In genomic region chr9:21889229-21889628, GRCm38 (mm10) we compare ENCODE assay signal across 16 mouse cellular contexts. TPM values are rescaled to one million over a fixed set of nuclear protein-coding genes. Genes with fewer than 3 reads are reported as not detected.
DNase-seq lines count a peak whose midpoint lies in the region; ATAC-seq and TF ChIP-seq lines count a peak whose summit lies in the region.
"Had no signal": no experiment of that assay in that cellular context is flagged by ENCODE, and none has a peak within 500 bp of the region (broad histone marks: within the 10 kb centered on the region; RNA-seq: fewer than 3 reads in every experiment).

No protein-coding gene starts in this region.

- POLR2A ChIA-PET in Patski (lab: Charles Lee), result no interaction called here

- intact Hi-C loops in heart, adult 2 months (cut with DNase I), result no loop called here
- intact Hi-C loops in heart, postnatal 14 days (cut with DNase I), result no loop called here

- no peaks in the 10 kb centered on the region for H3K27me3 ChIP-seq in heart, adult 2 months (ENCODE audit: control insufficient read depth, insufficient read depth, low read length)
- H3K27me3 ChIP-seq in liver, embryonic 14.5 days (ENCODE audit: control insufficient read depth, insufficient read depth, low read length), result no peaks in the 10 kb centered on the region
- H3K27me3 ChIP-seq in Patski, result peaks cover 20% of the 10 kb centered on the region
- H3K27me3 ChIP-seq: kidney, embryonic 15.5 days; limb, embryonic 15.5 days had no signal

- in situ Hi-C loops in Patski (cut with MboI; ENCODE audit: low pct_unique_long_range_greater_than_20kb), result no loop called here

- 64% methylated on average over 3 of the region's 3 CpGs for WGBS in heart, adult 2 months
- 48% methylated on average over 3 of the region's 3 CpGs for WGBS in liver, embryonic 14.5 days (ENCODE audit: insufficient replicate concordance)

- no peak for DNase-seq in heart, adult 2 months
- no peak for DNase-seq in heart, postnatal 14 days
- DNase-seq in liver, embryonic 14.5 days (ENCODE audit: low read depth in 3 of 3, low spot score in 3 of 3), result no peak
- DNase-seq in liver (no peak), Patski (ENCODE audit: low read depth, low spot score) (no peak)
- peak; percentile 31 for DNase-seq in naive thymus-derived CD4-positive, alpha-beta T cell, adult 2 months (ENCODE audit: low read depth)
- DNase-seq in adrenal gland, postnatal 25 days, result no peak
- DNase-seq: cerebellum, adult 11-12 months; heart, adult 18-20 months; layer of hippocampus, adult 9-11 months had no signal

- H3K27ac ChIP-seq in heart, adult 2 months, result no peak overlapping the region
- H3K27ac ChIP-seq in liver, embryonic 14.5 days, result no peak overlapping the region
- H3K27ac ChIP-seq: forebrain, embryonic 12.5 days; kidney, embryonic 15.5 days; limb, embryonic 15.5 days; midbrain, embryonic 13.5 days had no signal

- H3K9me3 ChIP-seq in liver, embryonic 14.5 days (ENCODE audit: control insufficient read depth, low read length), result no peaks in the 10 kb centered on the region
- H3K9me3 ChIP-seq: forebrain, embryonic 12.5 days; kidney, embryonic 15.5 days; limb, embryonic 15.5 days; midbrain, embryonic 13.5 days had no signal

- no peak for ATAC-seq in liver, embryonic 14.5 days (ENCODE audit: insufficient read depth)
- no peak for ATAC-seq in Patski
- ATAC-seq in erythroblast, adult 5-6 weeks (replicated peaks; ENCODE audit: low FRiP score, poor library complexity, severe bottlenecking), result no peak
- ATAC-seq: hindbrain, embryonic 16.5 days; midbrain, embryonic 13.5 days had no signal

- no peak for TF ChIP-seq EP300 in heart, adult 2 months (IDR thresholded peaks at IDR 0.05; ENCODE audit: insufficient read depth, low read depth, low read length)
- no peak for TF ChIP-seq EP300 in liver, embryonic 14.5 days (IDR thresholded peaks at IDR 0.05; ENCODE audit: low read depth)

- no peaks in the 10 kb centered on the region for H3K79me2 ChIP-seq in heart, adult 2 months (replicated peaks; ENCODE audit: control insufficient read depth, insufficient read depth, low read length)

- H3K9ac ChIP-seq in heart, adult 2 months (ENCODE audit: low read depth, low read length), result no peak overlapping the region
- H3K9ac ChIP-seq in liver, embryonic 14.5 days (replicated peaks), result no peak overlapping the region
- H3K9ac ChIP-seq: forebrain, embryonic 12.5 days; kidney, embryonic 15.5 days; limb, embryonic 15.5 days; midbrain, embryonic 13.5 days had no signal

- no peak overlapping the region for H3K4me2 ChIP-seq in liver, embryonic 14.5 days (ENCODE audit: low read depth)
- H3K4me2 ChIP-seq: forebrain, embryonic 12.5 days; kidney, embryonic 15.5 days; limb, embryonic 15.5 days; midbrain, embryonic 13.5 days had no signal

- no peak overlapping the region for H3K4me3 ChIP-seq in heart, adult 2 months
- H3K4me3 ChIP-seq in liver, embryonic 14.5 days (ENCODE audit: insufficient read depth in 1 of 2, low read depth in 2 of 2, low read length in 2 of 2), result no peak overlapping the region
- H3K4me3 ChIP-seq: forebrain, embryonic 12.5 days; kidney, embryonic 15.5 days; limb, embryonic 15.5 days; midbrain, embryonic 13.5 days had no signal

- CTCF ChIA-PET in Patski (lab: Charles Lee), result no interaction called here

- TF ChIP-seq CTCF in heart, adult 2 months (IDR thresholded peaks at IDR 0.05), result peak; percentile 53
- peak; percentile 53 for TF ChIP-seq CTCF in liver, embryonic 14.5 days (IDR thresholded peaks at IDR 0.05; ENCODE audit: low read depth)
- peak; percentile 48 for TF ChIP-seq CTCF in Patski (IDR thresholded peaks at IDR 0.05)

- no peaks in the 10 kb centered on the region for H3K4me1 ChIP-seq in heart, adult 2 months (ENCODE audit: control insufficient read depth, insufficient read depth, low read length)
- no peaks in the 10 kb centered on the region for H3K4me1 ChIP-seq in liver, embryonic 14.5 days (replicated peaks; ENCODE audit: control insufficient read depth in 2 of 2, insufficient read depth in 2 of 2, low read length in 1 of 2)
- H3K4me1 ChIP-seq: forebrain, embryonic 12.5 days; kidney, embryonic 15.5 days; limb, embryonic 15.5 days; midbrain, embryonic 13.5 days had no signal

- H3K36me3 ChIP-seq in heart, adult 2 months (ENCODE audit: control insufficient read depth, insufficient read depth, low read length), result no peaks in the 10 kb centered on the region
- H3K36me3 ChIP-seq in liver, embryonic 14.5 days (replicated peaks; ENCODE audit: control insufficient read depth, insufficient read depth, low read depth), result no peaks in the 10 kb centered on the region
- H3K36me3 ChIP-seq: forebrain, embryonic 12.5 days; kidney, embryonic 15.5 days; limb, embryonic 15.5 days; midbrain, embryonic 13.5 days had no signal

- TF ChIP-seq POLR2A in heart, adult 2 months (IDR thresholded peaks at IDR 0.05; ENCODE audit: insufficient read depth, low read depth, low read length), result no peak

RNA-seq across cellular contexts. Expression of gene Rab3d, which starts 28.8 kb away (rescaled TPM):
- 10 to 100 TPM; 12.4 to 13.5 TPM for total RNA-seq in heart, adult 2 months (2021)
- 22.8 and 27.6 TPM in 2 replicates for polyA plus RNA-seq in heart, adult 2 months (2012; rRNA removed)
- total RNA-seq in heart, postnatal 14 days (2021), result 1 to 10 TPM; 8.2 to 9.7 TPM
- 6.7 and 10.3 TPM in 2 replicates for polyA plus RNA-seq in liver, embryonic 14.5 days (2012; rRNA removed)
- polyA plus RNA-seq in liver, embryonic 14.5 days (2014; fragmentation: Nextera tagmentation; extraction: Ambion mirVana), result 6.4 and 6.5 TPM in 2 replicates
- polyA plus RNA-seq in Patski (2021), result 22.1 TPM
- 17.1 and 21.5 TPM in 2 replicates for total RNA-seq in erythroblast, adult 5-6 weeks (2015; ENCODE audit: low replicate concordance)
- 11.2 and 13.4 TPM in 2 replicates for total RNA-seq in erythroblast, adult 5-6 weeks (2017; ENCODE audit: low replicate concordance)
- 36.3 and 71.9 TPM in 2 replicates for total RNA-seq in adrenal gland, postnatal 25 days (2021)

RNA-seq across cellular contexts. Expression of gene Dock6, which starts 36.8 kb away (rescaled TPM):
- 10 to 100 TPM; 25.9 to 33.8 TPM for total RNA-seq in heart, adult 2 months (2021)
- 87.9 and 92.7 TPM in 2 replicates for polyA plus RNA-seq in heart, adult 2 months (2012; rRNA removed)
- total RNA-seq in heart, postnatal 14 days (2021), result 10 to 100 TPM; 46.1 to 57.3 TPM
- polyA plus RNA-seq in liver, embryonic 14.5 days (2012; rRNA removed), result 6.7 and 9.0 TPM in 2 replicates
- 2.1 and 3.4 TPM in 2 replicates for polyA plus RNA-seq in liver, embryonic 14.5 days (2014; fragmentation: Nextera tagmentation; extraction: Ambion mirVana)
- polyA plus RNA-seq in Patski (2021), result 36.1 TPM
- not detected in 2 replicates for total RNA-seq in erythroblast, adult 5-6 weeks (2015; ENCODE audit: low replicate concordance)
- not detected in 2 replicates for total RNA-seq in erythroblast, adult 5-6 weeks (2017; ENCODE audit: low replicate concordance)
- total RNA-seq in adrenal gland, postnatal 25 days (2021), result 45.6 and 46.0 TPM in 2 replicates

RNA-seq across cellular contexts. Expression of gene Ccdc159, which starts 38.0 kb away (rescaled TPM):
- 1 to 10 TPM; 3.0 to 3.4 TPM for total RNA-seq in heart, adult 2 months (2021)
- polyA plus RNA-seq in heart, adult 2 months (2012; rRNA removed), result 4.9 and 6.6 TPM in 2 replicates
- total RNA-seq in heart, postnatal 14 days (2021), result 1 to 10 TPM; 1.1 to 1.6 TPM
- 1.2 and 1.4 TPM in 2 replicates for polyA plus RNA-seq in liver, embryonic 14.5 days (2012; rRNA removed)
- polyA plus RNA-seq in liver, embryonic 14.5 days (2014; fragmentation: Nextera tagmentation; extraction: Ambion mirVana), result 0.52 and 0.58 TPM in 2 replicates
- 12.2 TPM for polyA plus RNA-seq in Patski (2021)
- total RNA-seq in erythroblast, adult 5-6 weeks (2015; ENCODE audit: low replicate concordance), result not detected in 2 replicates
- not detected in 2 replicates for total RNA-seq in erythroblast, adult 5-6 weeks (2017; ENCODE audit: low replicate concordance)
- 13.6 and 19.1 TPM in 2 replicates for total RNA-seq in adrenal gland, postnatal 25 days (2021)

RNA-seq across cellular contexts. Expression of gene Tmem205, which starts 38.1 kb away (rescaled TPM):
- 10 to 100 TPM; 65.5 to 71.8 TPM for total RNA-seq in heart, adult 2 months (2021)
- polyA plus RNA-seq in heart, adult 2 months (2012; rRNA removed), result 96.1 and 129 TPM in 2 replicates
- 10 to 100 TPM; 22.7 to 27.6 TPM for total RNA-seq in heart, postnatal 14 days (2021)
- 37.5 and 61.5 TPM in 2 replicates for polyA plus RNA-seq in liver, embryonic 14.5 days (2012; rRNA removed)
- 106 and 110 TPM in 2 replicates for polyA plus RNA-seq in liver, embryonic 14.5 days (2014; fragmentation: Nextera tagmentation; extraction: Ambion mirVana)
- polyA plus RNA-seq in Patski (2021), result 54.8 TPM
- total RNA-seq in erythroblast, adult 5-6 weeks (2015; ENCODE audit: low replicate concordance), result 9.8 and 15.7 TPM in 2 replicates
- 1.5 TPM in 2 replicates for total RNA-seq in erythroblast, adult 5-6 weeks (2017; ENCODE audit: low replicate concordance)
- total RNA-seq in adrenal gland, postnatal 25 days (2021), result 471 and 609 TPM in 2 replicates

RNA-seq across cellular contexts. Expression of gene Plppr2, which starts 47.6 kb away (rescaled TPM):
- 1 to 10 TPM; 2.5 to 2.6 TPM for total RNA-seq in heart, adult 2 months (2021)
- polyA plus RNA-seq in heart, adult 2 months (2012; rRNA removed), result 5.3 and 7.5 TPM in 2 replicates
- 1 to 10 TPM; 1.8 to 2.0 TPM for total RNA-seq in heart, postnatal 14 days (2021)
- 2.6 and 3.9 TPM in 2 replicates for polyA plus RNA-seq in liver, embryonic 14.5 days (2012; rRNA removed)
- polyA plus RNA-seq in liver, embryonic 14.5 days (2014; fragmentation: Nextera tagmentation; extraction: Ambion mirVana), result 0.99 and 1.3 TPM in 2 replicates
- 22.1 TPM for polyA plus RNA-seq in Patski (2021)
- total RNA-seq in erythroblast, adult 5-6 weeks (2015; ENCODE audit: low replicate concordance), result 0.42 TPM in 1 of 2 replicates, not detected in the other
- not detected in 2 replicates for total RNA-seq in erythroblast, adult 5-6 weeks (2017; ENCODE audit: low replicate concordance)
- total RNA-seq in adrenal gland, postnatal 25 days (2021), result 35.6 and 40.5 TPM in 2 replicates

Comparison
In these comparisons a context has a peak if more than half of its experiments do, and no peak if none do; other contexts are left out.
1. RNA of gene Dock6, which starts 36.8 kb away (total RNA-seq): 46.1 to 57.3 TPM in heart, postnatal 14 days, 45.6 to 46.0 TPM in adrenal gland, postnatal 25 days and 25.9 to 33.8 TPM in heart, adult 2 months; not detected in erythroblast, adult 5-6 weeks; every median in the first group is over 10 times any median in the second.
2. Peak in every context shown above with its lines, with median percentiles within 50 percentile points of each other: CTCF ChIP-seq.